Mouse (Mus musculus) retina, embryonic 14.5 days (tissue): ENCODE measurements around the gene Rabgap1l.
"Not testable (repeated sequence)": the region's sequence is repeated elsewhere in the genome, so short reads cannot be mapped to it uniquely, and the experiment has no call there.

ENCODE experiments used
- DNase-seq: peaks from one replicate; pipeline ENCODE4 v3.0.0-alpha.2; 2015; ENCODE audit warnings: low spot score

Gene Rabgap1l

DNA sequence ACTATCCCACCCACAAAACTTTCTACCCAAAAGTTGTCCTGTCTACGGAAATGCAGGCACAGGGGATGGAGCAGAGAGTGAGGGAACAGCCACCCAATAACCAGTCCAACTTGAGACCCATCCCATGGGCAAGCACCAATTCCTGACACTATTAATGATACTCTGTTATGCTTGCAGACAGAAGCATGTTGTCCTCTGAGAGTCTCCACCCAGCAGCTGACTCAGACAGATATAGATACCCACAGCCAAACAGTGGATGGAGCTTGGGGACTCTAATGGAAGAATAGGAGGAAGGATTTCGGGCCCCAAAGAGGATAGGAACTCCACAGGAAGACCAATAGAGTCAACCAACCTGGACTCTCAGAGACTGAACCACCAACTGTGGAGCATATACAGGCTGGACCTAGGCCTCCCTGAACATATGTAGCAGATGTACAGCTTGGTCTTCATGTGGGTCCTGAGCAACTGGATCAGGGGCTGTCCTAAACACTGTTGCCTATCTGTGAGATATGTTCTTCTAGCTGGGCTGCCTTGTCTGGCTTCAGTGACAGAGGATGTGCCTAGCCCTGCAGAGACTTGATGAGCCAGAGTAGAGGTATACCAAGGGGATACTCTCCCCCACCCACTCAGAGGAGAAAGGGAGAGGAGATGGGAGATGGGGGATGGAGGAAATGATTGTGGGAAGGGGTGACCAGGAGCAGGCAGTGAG is 510.7 kb downstream of the Rabgap1l start:
- DNase-seq: not testable (repeated sequence)

DNA sequence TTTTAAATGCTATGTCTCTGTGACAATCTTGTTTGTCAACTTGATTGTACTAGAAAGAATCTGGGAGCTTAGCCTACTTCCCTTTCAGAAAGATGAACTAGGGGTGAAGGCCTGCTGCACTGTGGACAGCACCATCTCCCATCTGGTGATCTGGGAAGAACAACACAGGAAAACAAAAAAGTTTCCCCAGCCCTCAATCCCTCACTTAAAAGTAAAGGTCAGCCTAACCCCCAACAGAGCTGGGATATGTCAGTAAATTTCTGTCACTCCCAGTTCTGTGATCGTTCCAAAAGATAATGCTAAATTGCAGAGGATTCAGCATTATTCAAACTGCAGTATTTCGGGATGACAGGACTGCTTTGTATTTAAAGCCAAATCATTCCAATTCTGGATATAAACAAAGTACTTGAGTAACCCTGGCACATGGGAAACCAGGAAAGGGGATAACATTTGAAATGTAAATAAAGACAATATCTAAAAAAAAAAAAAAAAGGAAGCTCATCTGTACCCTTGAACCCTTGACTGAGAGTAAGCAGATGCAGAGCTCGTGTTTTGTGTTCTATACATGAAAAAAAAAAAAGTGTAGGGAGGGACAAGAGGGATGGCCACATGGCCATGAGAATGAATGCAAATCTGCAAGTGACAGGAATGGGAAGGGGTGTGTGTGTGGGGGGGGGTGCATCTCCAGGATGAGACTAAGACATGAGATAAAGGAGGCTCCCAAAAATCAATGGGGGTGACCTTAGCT is 511.5 kb downstream of the Rabgap1l start:
- DNase-seq: no peak

DNA sequence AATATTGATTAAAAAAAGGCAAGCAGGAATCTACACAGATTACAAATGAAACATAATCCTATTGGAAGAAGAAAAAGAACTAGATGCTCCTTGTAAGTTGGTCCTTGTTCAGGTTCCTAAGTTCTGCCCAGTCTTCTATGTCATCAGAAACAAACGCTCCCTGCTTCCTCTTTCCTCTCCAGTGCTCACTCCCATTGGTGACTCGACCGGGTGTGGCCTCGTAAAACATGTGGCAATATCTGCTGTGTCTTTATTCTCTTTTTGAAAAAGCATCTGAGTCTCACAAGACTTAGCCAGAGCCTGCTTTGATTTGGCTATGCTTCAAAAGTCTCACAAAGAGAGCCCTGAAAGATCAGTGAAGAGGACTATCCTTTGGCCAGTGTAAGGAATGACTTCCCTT is 512.4 kb downstream of the Rabgap1l start:
- no peak for DNase-seq

DNA sequence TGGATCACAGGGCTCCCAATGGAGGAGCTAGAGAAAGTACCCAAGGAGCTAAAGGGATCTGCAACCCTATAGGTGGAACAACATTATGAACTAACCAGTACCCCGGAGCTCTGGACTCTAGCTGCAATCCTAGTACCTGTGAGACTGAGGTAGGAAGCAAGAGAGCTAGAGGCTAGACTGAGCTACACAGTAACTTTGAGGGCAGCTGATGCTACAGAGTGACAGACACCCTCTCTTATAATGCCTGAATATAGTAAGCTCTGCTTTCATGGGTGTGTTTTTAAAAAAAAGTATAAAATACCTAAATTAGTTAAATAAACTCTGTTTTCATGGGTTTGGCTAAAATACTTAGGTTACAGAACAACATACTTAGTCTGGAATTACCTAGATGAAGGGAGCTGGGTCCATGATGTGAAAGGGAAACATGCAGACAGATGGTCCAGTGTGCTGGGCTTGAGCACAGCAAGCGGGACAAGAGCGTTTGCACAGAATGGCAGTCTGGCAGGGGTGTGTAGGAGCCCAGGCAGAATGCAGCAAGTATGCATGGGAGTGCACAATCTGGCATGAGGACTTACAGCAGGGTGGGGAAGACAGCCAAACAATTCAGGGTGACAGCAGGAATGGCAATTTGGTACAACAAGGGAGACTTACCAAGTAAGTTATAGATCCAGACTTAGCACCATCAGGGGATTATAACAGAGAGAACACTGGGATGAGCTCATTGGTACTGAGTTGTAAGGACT is 514.9 kb downstream of the Rabgap1l start:
- DNase-seq: no peak

DNA sequence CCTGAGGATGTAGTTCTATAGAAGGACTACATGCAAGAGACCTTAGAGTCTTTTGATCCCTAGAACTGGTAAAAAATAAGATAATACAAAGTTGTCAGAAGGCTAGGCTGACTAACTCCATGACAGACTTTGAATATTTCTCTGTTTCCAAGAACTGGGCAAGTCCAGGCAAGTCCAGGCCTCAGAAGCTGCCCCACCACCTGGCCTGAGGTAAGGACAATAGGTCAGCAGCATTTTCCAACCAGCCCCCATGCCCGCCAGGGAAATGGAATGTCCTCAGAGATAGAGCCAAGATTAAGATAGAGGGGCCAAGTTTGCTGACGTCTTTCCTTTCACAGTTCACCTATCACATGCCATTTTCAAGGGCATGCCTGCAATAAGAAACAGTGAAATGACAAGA is 517.8 kb downstream of the Rabgap1l start:
- no peak for DNase-seq

DNA sequence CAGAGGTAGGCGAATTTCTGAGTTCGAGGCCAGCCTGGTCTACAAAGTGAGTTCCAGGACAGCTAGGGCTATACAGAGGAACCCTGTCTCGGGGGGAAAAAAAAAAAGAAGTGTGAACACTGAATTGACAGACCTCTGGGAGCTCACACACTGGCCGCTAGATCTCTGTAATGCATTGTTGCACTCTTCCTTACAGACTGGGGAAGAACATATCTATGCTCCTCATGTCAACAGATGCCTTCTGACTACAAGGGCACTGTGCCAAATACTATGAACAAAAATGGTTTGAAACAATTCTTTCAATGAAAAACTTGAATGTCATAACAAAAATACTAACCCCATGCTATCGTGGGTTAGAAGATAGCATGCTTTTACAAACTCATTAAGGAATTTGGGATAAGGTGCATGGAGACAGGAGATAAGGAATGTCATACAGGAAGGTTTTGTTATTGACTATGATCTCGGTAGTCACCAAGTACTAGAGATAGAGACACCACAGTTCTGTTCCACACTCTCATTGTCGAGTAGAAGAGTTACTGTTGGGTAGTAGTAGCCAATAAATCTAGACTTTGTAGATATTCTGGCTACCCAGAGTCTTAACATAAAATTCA is 519.8 kb downstream of the Rabgap1l start:
- no peak for DNase-seq

DNA sequence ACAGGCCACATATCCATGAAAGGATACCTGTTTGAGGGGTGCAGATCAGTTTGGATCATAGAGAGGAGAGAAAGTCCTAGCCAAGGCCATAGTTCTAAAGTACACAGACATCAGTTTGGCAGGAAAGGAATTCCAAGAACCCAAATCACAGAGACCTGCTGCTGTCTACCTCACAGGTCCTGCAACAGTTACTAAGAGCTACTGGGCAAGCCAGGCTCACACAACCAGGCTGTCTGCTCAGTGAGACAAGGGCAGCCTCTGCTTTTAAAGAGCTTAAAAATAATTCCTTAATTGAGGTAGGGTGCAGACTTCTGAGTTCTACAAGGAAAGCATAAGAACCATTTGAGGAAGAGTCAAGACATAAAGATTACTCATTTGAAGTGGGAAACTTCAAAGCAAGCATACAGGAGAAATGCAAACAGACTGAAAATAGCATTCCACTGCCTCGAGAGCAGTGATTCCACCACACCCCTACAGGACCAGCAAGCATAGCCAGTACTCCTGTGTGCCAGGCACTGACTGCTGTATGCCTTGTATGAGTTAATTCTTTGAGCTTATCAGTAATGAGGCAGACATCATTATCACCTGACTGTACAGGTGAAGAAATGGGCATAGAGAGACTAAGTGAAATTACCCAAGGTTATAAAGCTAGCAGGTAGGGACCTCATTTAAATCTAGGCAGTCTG is 521.6 kb downstream of the Rabgap1l start:
- DNase-seq: no peak

DNA sequence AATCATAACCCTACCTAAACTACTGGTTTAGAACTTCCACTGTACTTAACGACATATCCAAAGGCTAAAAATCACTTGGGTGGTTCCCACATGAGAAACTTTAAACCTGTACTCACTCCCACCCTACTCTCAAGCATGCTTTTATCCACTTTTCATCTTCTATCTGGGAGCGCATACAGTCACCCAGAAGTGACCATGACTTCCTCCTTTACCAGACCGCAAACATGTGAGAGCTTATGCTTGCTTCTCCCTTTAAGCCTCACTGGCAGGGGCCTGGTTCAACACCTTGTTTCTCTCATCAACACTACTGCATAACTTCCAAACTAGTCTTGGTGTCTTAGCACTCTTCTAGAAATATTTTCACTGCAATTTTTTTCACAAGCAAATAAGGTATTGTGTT is 524.7 kb downstream of the Rabgap1l start:
- DNase-seq: no peak

DNA sequence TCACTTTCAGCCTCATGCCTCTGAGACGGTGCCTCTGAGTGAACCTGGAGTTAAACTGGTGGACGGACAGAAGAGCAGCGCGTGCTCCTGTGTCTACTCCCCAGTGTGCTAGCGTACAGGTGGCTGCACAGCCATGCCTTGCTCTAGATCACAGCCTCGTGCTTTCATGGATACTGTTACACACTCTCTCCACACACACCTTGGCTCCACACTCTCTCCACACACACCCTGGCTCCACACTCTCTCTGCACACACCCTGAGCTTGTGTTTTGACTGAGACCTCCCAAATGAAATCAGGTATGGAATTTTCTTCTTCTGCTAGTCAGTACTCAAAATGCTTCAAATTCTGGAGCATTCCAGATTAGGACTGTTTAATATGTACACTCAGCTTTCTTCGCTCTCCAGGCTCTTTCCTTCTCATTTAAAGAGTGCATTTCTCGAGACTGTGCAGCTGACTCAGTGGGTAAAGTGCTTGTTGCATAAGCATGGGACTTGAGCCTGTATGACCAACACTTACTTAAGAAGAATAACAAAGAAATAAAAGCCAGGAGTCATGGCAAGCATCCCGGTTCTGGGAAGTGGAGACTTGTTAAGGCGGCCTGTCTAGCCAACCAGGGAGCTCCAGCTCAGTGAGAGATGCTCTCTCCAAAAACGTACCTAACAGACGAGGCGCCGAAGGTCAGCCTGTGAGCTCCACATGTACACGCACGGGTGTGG is 529.2 kb downstream of the Rabgap1l start:
- DNase-seq: no peak

DNA sequence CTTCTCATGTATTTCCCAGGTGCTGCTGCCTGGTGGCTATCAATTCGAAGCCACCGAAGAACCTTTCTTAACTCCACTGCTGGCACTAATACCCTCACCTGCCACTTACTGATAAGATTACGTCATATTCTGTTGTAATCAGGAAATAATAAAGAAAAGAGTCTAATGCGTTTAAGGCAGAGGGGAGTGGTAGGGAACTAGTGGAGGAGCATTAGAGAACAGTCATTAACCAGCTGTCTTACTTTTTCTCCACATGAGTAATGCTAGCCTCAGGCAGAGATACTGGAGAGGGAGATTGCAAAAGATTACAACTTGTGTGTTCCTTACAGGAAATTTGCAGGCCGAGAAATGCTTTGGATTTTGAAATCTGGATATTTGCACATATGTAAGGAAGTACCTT is 530.0 kb downstream of the Rabgap1l start:
- DNase-seq: no peak

DNA sequence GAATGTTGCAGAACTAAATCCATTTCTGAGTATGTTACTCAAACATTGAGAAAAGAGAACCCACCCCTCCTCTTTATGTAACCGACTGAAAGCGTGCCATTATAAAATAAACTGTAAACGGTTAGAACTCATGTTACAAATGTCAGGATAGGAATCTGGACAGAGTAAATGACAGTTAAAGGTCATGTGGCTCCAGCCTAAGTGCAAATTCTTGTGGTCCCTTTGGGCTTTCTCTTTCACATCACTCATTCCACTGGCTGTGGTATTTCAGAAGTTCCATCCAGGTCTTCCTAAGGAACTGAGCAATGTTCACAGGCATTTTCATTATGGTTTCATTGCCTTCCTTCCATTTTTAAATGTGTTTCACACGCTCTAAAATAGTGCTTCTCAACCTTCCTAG is 530.6 kb downstream of the Rabgap1l start:
- no peak for DNase-seq

DNA sequence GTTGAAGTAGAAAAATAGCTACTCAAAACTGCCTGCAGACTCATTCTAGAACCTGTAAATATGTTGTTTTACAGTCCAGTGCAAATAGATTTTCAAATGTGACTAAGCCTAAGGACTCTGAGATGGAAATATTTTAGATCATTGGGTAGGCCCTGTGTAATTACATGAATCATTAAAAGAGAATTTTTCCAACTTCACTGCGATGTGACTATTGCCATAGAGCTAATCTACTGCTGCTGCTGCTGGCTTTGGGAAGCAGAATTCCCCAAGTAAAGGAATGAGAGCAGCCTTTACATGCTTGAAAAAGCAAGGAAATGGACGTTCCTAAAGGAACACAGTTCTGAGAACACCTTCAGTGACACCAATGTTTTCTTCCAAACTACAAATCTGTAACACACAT is 531.2 kb downstream of the Rabgap1l start:
- no peak for DNase-seq

DNA sequence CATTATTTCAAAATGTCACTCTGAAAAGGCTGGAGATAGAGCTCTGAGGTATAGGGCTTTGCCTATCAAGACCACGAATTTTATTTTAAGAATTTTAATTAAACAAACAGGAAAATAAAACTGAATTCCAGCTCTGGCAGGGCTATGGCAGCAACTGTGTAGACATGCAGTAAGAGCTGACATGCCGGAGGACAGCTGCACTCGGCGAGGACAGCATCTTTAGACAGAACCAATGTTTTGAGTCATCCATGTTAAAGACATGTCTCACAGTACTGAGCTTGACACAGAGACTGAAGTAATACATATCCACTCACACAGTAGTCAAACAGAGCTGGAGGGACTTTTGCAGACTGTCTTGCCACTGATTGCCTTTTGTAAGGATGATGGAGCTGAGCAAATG is 532.4 kb downstream of the Rabgap1l start:
- DNase-seq: no peak

DNA sequence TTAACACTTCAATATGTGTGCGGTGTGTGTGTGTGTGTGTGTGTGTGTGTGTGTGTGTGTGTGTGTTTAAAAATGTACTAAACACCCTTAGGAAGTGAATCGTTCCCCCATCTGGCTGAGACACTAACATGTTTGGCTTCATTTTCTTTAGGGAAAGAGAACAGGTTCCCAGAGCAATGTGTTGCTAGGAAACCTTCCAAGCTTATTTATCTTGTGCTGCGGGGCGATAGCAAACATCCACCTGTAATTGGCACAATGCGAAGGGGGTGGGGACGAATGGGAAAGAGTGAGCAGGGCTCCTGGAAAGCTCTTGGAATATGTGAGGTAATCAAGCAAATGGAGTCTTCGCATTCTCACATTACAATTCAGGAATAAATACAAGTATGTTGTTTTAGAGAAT is 533.1 kb downstream of the Rabgap1l start:
- DNase-seq: no peak

DNA sequence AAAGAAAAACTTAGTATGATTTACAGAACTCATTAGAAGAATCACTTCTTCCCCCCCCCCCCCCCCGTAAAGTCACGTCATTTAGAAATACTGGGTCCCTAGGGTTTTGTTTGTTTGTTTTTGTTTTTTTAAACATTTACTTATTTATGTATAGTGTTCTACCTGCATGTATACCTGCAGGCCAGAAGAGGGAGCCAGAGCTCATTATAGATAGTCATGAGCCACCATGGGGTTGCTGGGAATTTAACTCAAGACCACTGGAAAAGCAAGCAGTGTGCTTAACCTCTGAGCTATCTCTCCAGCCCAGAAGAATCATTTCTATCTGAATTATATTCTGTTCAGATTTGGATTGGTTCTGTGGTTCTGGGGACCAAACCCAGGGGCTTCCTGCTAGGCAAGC is 539.9 kb downstream of the Rabgap1l start:
- DNase-seq: no peak

DNA sequence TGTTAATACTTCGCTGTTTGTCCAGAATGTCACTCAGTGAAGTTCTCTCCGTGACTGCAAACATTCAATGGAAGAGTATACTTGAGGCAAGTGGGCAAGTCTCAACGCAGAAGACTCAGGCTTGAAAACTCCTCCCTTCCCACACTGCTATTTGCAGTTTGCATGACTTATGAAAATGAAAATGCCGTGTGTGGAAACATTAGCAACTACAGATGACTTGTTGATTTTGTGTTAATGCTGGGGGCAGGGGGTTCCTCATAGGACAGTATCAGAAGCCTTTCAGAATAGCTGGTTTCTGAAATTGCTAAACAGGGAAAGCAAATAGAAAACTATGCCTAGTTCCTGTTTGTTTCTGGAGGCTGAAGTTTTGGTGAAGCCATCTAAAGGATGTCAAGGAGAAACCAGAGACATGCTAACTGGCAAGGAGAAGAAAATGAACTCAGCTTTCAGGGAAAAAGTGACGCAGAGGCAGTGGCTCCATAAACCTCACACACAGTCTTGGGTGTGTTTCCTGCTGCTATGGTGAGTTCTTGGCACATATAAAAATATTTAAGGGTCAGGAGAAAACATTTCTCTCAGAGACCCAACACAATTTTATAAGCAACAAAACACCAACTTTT is 541.5 kb downstream of the Rabgap1l start:
- DNase-seq: no peak

DNA sequence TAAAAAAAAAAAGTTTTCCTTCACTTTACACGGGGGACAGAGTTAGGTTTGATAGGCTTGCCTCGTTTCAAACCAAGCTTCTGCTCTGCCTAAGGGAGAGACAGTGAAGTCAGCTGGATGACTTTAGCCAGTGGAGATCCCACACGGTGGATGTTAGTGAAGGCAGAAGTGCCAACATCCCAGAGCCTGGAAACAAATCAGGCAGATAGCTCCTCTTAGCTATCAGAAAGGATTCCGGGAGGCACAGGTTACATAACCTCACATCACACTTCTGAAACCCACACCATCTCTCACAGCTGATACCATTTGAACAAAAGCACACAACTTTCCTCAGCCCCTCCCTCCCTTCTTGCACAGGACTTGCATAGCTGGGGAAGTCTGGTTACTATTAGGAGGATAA is 542.2 kb downstream of the Rabgap1l start:
- no peak for DNase-seq

DNA sequence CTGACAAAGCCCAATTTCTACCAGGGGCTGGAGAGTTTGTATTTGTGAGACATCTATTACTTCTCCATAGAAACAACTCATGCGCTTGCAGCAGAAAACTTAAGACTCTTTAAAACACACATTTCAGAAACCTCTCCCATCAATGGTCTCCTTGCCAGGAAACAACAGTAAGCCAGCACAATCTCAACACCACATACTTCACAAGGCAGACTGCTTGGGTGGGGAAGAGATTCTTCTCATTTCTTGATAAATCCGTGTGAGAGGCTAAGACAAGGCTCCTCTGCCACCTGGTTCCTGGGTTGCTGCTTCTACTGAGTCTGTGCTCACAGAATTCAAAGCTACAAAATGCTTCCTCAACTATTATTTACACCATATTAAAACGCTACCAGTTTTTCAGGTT is 543.2 kb downstream of the Rabgap1l start:
- no peak for DNase-seq

DNA sequence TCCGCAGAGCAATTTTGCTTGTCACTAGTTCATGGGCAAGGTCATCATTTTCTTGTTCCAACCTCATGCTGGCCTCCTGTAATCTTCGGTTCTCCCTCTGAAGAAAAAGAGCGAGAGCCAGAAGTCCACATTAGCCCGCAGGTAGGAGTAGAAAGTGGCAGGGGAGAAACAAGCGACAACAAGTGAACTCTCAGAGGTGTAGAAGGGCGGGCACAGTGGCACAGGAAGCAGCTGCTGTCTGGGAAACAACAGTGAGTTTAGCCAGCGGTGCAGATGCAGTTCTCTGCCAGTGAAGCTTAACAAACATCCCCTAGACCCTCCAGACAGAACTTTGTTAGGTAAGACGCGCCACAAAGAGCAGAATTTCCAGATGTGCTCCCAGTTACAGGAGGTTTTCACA is 545.5 kb downstream of the Rabgap1l start:
- no peak for DNase-seq

DNA sequence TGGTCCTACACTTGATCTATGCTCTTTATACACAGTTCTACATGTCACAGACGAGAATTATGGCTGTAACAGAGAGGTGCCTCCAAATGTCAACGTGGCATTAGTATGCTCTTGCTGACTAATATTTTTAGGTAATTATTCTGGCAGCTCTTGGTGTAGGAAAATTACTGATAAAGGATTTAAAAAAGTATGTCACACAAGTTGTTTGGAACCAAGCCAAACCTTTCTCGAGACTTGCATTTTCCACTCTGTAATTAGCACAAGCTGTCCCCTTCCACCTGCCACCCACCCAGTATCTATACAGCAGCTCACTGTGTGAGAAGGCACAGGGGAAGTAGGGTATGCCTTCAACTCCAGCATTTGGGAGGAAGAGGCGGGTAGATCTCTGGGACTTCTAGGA is 546.2 kb downstream of the Rabgap1l start:
- no peak for DNase-seq

DNA sequence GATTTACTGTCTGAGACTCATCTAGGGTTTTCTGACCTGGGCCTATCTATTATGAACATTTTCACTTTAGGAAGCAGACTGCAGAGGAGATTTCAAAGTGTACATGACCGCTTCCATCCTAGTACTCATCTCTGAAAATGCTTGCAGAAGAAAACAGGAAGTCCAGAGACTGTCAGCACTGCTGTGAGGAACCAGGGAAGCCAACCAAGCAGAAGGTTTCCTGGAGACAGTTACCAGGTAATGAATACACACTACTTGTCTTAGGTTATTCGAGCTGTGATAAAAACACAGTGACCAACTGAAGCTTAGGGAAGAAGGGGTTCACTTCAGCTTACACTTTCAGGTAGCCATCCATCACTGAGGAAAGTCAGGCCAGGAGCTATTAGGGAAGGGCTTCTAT is 547.1 kb downstream of the Rabgap1l start:
- no peak for DNase-seq
